Mouse (Mus musculus) spleen, adult 18-20 months (tissue): Measurements from ENCODE around the gene Ubqln3.

Experiments
- DNase-seq, 2 experiments: peaks; one replicate each; pipeline ENCODE4 v3.0.0; 2022; ENCODE audit warnings: mixed read lengths in 2 of 2

Gene Ubqln3

GRCm38 (mm10) chr7:104143179-104143578 lies at the start of gene Ubqln3:
Gene Ubqln3, minus strand, starts transcription at chr7:104143279.
- DNase-seq = no peak

GRCm38 (mm10) chr7:104191275-104191674 lies 48.2 kb upstream of the Ubqln3 start:
- DNase-seq = no peak

GRCm38 (mm10) chr7:104183292-104183691 lies 40.2 kb upstream of the Ubqln3 start, which contains the start of gene Olfr648:
Gene Olfr648, minus strand, starts transcription at chr7:104183392.
- DNase-seq = no peak

GRCm38 (mm10) chr7:104179074-104179473 lies 36.0 kb upstream of the Ubqln3 start:
- no peak for DNase-seq

- no peak for DNase-seq
These were observed 35.5 kb upstream of the Ubqln3 start for GRCm38 (mm10) chr7:104178422-104179054.

GRCm38 (mm10) chr7:104175085-104175484 lies 32.0 kb upstream of the Ubqln3 start:
- no peak for DNase-seq

GRCm38 (mm10) chr7:104169634-104170204 lies 26.6 kb upstream of the Ubqln3 start:
- DNase-seq = no peak

GRCm38 (mm10) chr7:104167105-104167504 lies 24.0 kb upstream of the Ubqln3 start:
- DNase-seq = no peak

- DNase-seq = no peak
These were observed 7.4 kb upstream of the Ubqln3 start, which contains the start of gene Ubqlnl for GRCm38 (mm10) chr7:104150456-104150855. Gene Ubqlnl, minus strand, starts transcription at chr7:104150556.

- DNase-seq = no peak
These were observed 5.8 kb downstream of the Ubqln3 start, which contains the start of gene Olfr643 for GRCm38 (mm10) chr7:104137305-104137704. Gene Olfr643, minus strand, starts transcription at chr7:104137405.

GRCm38 (mm10) chr7:104129726-104130125 lies 13.4 kb downstream of the Ubqln3 start, which contains the start of gene Ubqln5:
Gene Ubqln5, minus strand, starts transcription at chr7:104129826.
- no peak for DNase-seq

GRCm38 (mm10) chr7:104104757-104104972 lies 38.4 kb downstream of the Ubqln3 start, which contains the start of gene Olfr646:
Gene Olfr646, plus strand, starts transcription at chr7:104104873.
- DNase-seq = no peak

- DNase-seq = no peak
These were observed 38.9 kb downstream of the Ubqln3 start for GRCm38 (mm10) chr7:104103913-104104756.
